Mouse (Mus musculus) midbrain, postnatal 0 days (tissue): ENCODE measurements around the gene Olfr57. TPM values are rescaled to one million over a fixed set of nuclear protein-coding genes. Genes with fewer than 3 reads are reported as not detected.
"Not testable (repeated sequence)": the region's sequence is repeated elsewhere in the genome, so short reads cannot be mapped to it uniquely, and the experiment has no call there.

ENCODE experiments used
- ATAC-seq: fragments of 200-750 bp; cut with Nextera tagmentation; 2 replicates; pipeline ENCODE4 v1.8.0; 2017; ENCODE audit warnings: moderate number of reproducible peaks, mild to moderate bottlenecking, moderate TSS enrichment, moderate library complexity; ENCODE audit not compliant: low FRiP score
- DNase-seq: peaks from one replicate; pipeline ENCODE4 v3.0.0-alpha.2; 2015; ENCODE audit warnings: low spot score
- H3K27ac ChIP-seq: fragments of 300-500 bp; sonication (generic); 2 replicates; pipeline ENCODE4 v1.5.1; 2014; ENCODE audit warnings: low read depth, mild to moderate bottlenecking, low read length, mixed read lengths
- H3K27me3 ChIP-seq: fragments of 300-500 bp; sonication (generic); 2 replicates; pipeline ENCODE4 v1.6.1; 2014; ENCODE audit warnings: low read length, control low read depth, mixed read lengths; ENCODE audit not compliant: insufficient read depth
- H3K36me3 ChIP-seq: fragments of 300-500 bp; sonication (generic); 2 replicates; pipeline ENCODE4 v1.6.1; 2014; ENCODE audit warnings: low read length, control low read depth, mixed read lengths; ENCODE audit not compliant: insufficient read depth
- H3K4me1 ChIP-seq: fragments of 300-500 bp; sonication (generic); 2 replicates; pipeline ENCODE4 v1.6.1; 2014; ENCODE audit warnings: mild to moderate bottlenecking, control low read depth, antibody characterized with exemption, low read length, mixed read lengths; ENCODE audit not compliant: insufficient read depth
- H3K4me2 ChIP-seq: fragments of 300-500 bp; sonication (generic); 2 replicates; pipeline ENCODE4 v1.6.1; 2014; ENCODE audit warnings: low read depth, mild to moderate bottlenecking, low read length, mixed read lengths; ENCODE audit not compliant: poor library complexity, severe bottlenecking
- H3K4me3 ChIP-seq: fragments of 300-500 bp; sonication (generic); 2 replicates; pipeline ENCODE4 v1.5.1; 2014; ENCODE audit warnings: low read depth, mild to moderate bottlenecking, low read length, moderate library complexity
- H3K9ac ChIP-seq: fragments of 300-500 bp; sonication (generic); replicated peaks from 2 replicates; pipeline ENCODE4 v1.6.1; 2014; ENCODE audit warnings: mild to moderate bottlenecking, low read length, moderate library complexity, mixed read lengths; ENCODE audit not compliant: poor library complexity, severe bottlenecking
- H3K9me3 ChIP-seq: fragments of 300-500 bp; sonication (generic); 2 replicates; pipeline ENCODE4 v1.6.1; 2016; ENCODE audit warnings: low read length, control low read depth
- CTCF ChIP-seq: IDR thresholded peaks from 2 replicates; pipeline ENCODE4 v1.5.1; 2016; ENCODE audit warnings: antibody characterized with exemption, mild to moderate bottlenecking
- WGBS: fragments of 180-500 bp; shearing (Covaris S2); extraction: QIAGEN DNeasy Blood & Tissue Kit; methylation state at CpG from one replicate; pipeline ENCODE4 v1.1.7; 2014; 5-methylcytosine and 5-hydroxymethylcytosine counted together
- polyA plus RNA-seq: library from polyadenylated mRNA; unstranded; fragments of >200 nt; fragmentation: Nextera tagmentation; extraction: Ambion mirVana; gene quantifications from 2 replicates; pipeline ENCODE4 v1.2.1, GENCODE M21; 2015
- total RNA-seq: library from RNA; depleted of rRNA; stranded (reverse); fragments of >200 nt; gene quantifications from 2 replicates; pipeline ENCODE4 v1.2.3, GENCODE M21; 2014; rRNA removed

Gene Olfr57
- total RNA-seq (not detected in 2 replicates), polyA plus RNA-seq (0.33 and 0.72 TPM in 2 replicates)

DNA sequence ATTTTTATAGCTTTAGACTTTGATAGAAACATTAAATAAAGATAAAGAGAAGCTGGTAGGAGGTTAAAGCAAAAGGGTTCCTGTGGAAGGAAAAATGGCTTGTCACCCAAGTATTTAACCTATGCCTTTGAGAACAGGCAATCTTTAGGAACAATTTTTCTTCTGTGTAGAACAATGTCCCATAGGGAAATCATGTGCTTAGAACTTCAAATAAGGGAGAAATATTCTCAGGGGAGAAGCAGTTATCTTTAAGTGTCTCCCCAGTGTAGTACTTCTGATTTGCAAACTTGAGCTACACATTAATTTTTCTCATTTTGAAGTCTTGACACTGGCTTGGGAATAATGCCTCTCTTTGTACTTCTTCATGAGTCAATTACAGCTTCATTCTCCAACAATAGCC lies at the start of gene Olfr57:
TSS of gene Olfr57 (plus strand) at position 301 of the 400 bp plus-strand sequence.
- DNase-seq (no peak), ATAC-seq (no peak)
- no peak for TF ChIP-seq CTCF
- H3K4me1 ChIP-seq, result no peaks in the 10 kb centered on the region
- no peak within 1 kb of the TSS for H3K27ac ChIP-seq
- H3K36me3 ChIP-seq, result no peaks in the 10 kb centered on the region
- no peak within 1 kb of the TSS for H3K9ac ChIP-seq
- no peak within 1 kb of the TSS for H3K4me3 ChIP-seq
- no peaks in the 10 kb centered on the region for H3K27me3 ChIP-seq
- H3K9me3 ChIP-seq, result no peaks in the 10 kb centered on the region
- H3K4me2 ChIP-seq, result no peak within 1 kb of the TSS

DNA sequence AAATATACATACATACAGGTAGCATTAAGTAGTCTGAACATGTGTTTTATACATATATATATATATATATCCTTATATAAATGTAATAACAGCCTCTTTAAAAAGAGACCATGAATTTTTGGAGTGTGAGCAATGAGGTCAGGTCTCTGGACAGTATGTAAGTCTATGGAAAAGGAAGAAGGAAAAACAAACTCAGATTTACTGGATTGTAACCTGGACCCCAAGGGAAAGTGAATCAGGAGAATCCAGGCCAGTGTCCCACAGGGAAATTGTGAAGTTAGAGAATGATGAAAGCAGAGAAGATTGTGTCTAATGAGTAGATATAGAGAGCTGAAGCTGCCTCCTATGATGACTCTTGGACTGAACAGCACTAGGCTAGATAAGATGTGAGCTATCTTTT lies 47.8 kb upstream of the Olfr57 start, which contains the start of gene Olfr1352:
TSS of gene Olfr1352 (plus strand) at position 301 of the 400 bp plus-strand sequence.
- Histone ChIP-seq H3K4me1 (no peaks in the 10 kb centered on the region), H3K9ac (no peak within 1 kb of the TSS), H3K9me3 (no peaks in the 10 kb centered on the region), H3K27me3 (no peaks in the 10 kb centered on the region), H3K4me2 (no peak within 1 kb of the TSS), H3K27ac (no peak within 1 kb of the TSS), H3K36me3 (no peaks in the 10 kb centered on the region), H3K4me3 (no peak within 1 kb of the TSS)
- TF ChIP-seq CTCF, result no peak
- DNase-seq (no peak), ATAC-seq (no peak)

DNA sequence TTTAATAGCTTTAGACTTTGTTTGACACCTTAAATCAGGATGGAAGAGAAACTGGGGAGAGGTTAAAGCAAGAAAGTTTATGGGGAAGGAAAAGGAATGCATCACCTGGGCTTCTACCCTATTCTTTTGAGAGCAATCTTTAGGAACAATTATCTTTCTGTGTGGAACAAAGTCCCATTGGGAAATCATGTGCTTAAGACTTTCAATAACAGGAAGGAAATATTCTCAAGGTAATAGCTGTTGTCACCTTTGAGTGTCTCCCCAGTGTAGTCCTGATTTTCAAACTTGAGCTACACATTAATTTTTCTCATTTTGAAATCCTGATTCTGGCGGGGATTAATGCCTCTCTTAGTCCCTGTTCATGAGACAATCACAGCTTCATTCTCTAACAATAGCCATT lies 16.4 kb upstream of the Olfr57 start, which contains the start of gene Olfr1351:
TSS of gene Olfr1351 (plus strand) at position 301 of the 400 bp plus-strand sequence.
- H3K36me3 ChIP-seq, result no peaks in the 10 kb centered on the region
- no peaks in the 10 kb centered on the region for H3K27me3 ChIP-seq
- no peak for TF ChIP-seq CTCF
- ATAC-seq (no peak), DNase-seq (no peak)
- no peak within 1 kb of the TSS for H3K4me2 ChIP-seq
- H3K9ac ChIP-seq, result no peak within 1 kb of the TSS
- 70% methylated on average over 1 of the region's 1 CpGs for WGBS
- no peaks in the 10 kb centered on the region for H3K9me3 ChIP-seq
- H3K4me3 ChIP-seq, result no peak within 1 kb of the TSS
- no peak within 1 kb of the TSS for H3K27ac ChIP-seq
- H3K4me1 ChIP-seq, result no peaks in the 10 kb centered on the region

DNA sequence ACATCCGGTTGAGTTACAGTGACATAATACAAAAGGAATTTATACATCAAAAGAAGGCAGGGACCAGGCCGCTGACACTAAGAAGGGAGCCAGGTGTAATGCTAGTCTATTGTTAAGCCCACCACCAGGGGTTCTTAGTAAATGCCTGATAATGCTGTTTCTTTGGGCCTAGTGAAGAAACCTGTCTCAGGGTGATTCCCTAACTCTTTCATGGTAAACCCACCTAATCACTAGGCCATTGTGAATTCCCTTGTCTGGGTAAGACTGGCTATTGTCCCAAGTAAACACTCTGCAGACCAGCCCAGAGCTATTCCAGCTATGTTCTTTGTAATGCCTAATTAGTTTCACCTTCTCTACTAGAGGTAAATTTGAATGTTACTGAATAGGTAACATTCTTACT lies 13.9 kb downstream of the Olfr57 start:
- H3K4me3 ChIP-seq, H3K4me1 ChIP-seq, H3K9me3 ChIP-seq, H3K4me2 ChIP-seq, H3K36me3 ChIP-seq, H3K9ac ChIP-seq, H3K27ac ChIP-seq, DNase-seq, H3K27me3 ChIP-seq, ATAC-seq: not testable (repeated sequence)
- WGBS, result 81% methylated on average over 2 of the region's 2 CpGs

DNA sequence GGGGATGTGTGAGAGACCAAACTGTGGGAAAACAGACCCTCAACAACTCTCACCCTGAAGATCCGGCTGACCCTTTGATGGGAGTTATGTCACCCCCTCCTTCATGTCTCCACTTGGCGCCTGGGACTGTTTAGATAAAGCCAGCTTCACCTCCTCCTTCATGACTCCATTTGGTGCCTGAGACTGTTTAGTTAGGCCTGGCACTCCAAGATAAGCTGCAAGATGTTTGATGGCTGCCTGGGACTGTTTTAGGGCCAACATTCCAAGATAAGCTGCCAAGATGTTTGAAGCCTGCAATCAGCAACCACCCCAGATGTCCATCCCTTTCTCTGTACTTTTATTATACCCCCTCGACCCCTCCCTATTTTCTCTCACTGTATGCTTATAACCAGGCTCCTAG lies 28.8 kb downstream of the Olfr57 start:
- H3K4me3 ChIP-seq, H3K4me1 ChIP-seq, H3K4me2 ChIP-seq, H3K9ac ChIP-seq, ATAC-seq, DNase-seq, H3K36me3 ChIP-seq, H3K27me3 ChIP-seq, H3K9me3 ChIP-seq, H3K27ac ChIP-seq: not testable (repeated sequence)
- WGBS, result 92% methylated on average over 3 of the region's 3 CpGs

Other genes with a start within 250 kb of the Olfr57 start
- gene Slc1a6, start 248.2 kb upstream of the Olfr57 start, total RNA-seq, result 45.9 and 66.1 TPM in 2 replicates
- 30.7 and 33.4 TPM in 2 replicates for gene Slc1a6, start 248.2 kb upstream of the Olfr57 start, polyA plus RNA-seq
- not detected in 2 replicates for gene Olfr1356, start 176.6 kb upstream of the Olfr57 start, total RNA-seq
- gene Olfr1356, start 176.6 kb upstream of the Olfr57 start, polyA plus RNA-seq, result 0.05 TPM in 1 of 2 replicates, not detected in the other
- not detected in 2 replicates for gene Olfr1355, start 153.2 kb upstream of the Olfr57 start, total RNA-seq
- not detected in 2 replicates for gene Olfr1355, start 153.2 kb upstream of the Olfr57 start, polyA plus RNA-seq
- gene Olfr1354, start 115.6 kb upstream of the Olfr57 start, total RNA-seq, result not detected in 2 replicates
- not detected in 2 replicates for gene Olfr1354, start 115.6 kb upstream of the Olfr57 start, polyA plus RNA-seq
- not detected in 2 replicates for gene Olfr8, start 78.1 kb upstream of the Olfr57 start, total RNA-seq
- gene Olfr8, start 78.1 kb upstream of the Olfr57 start, polyA plus RNA-seq, result not detected in 2 replicates
- gene Olfr1353, start 65.4 kb upstream of the Olfr57 start, total RNA-seq, result not detected in 2 replicates
- gene Olfr1353, start 65.4 kb upstream of the Olfr57 start, polyA plus RNA-seq, result not detected in 2 replicates
- gene Olfr1352, start 47.7 kb upstream of the Olfr57 start, total RNA-seq, result not detected in 2 replicates
- 0.10 TPM in 1 of 2 replicates, not detected in the other for gene Olfr1352, start 47.7 kb upstream of the Olfr57 start, polyA plus RNA-seq
- gene Olfr1351, start 16.3 kb upstream of the Olfr57 start, total RNA-seq, result not detected in 2 replicates
- not detected in 2 replicates for gene Olfr1351, start 16.3 kb upstream of the Olfr57 start, polyA plus RNA-seq
- 22.9 and 35.1 TPM in 2 replicates for gene 2610008E11Rik, start 68.9 kb downstream of the Olfr57 start, total RNA-seq
- 24.4 and 26.1 TPM in 2 replicates for gene 2610008E11Rik, start 68.9 kb downstream of the Olfr57 start, polyA plus RNA-seq
- not detected in 2 replicates for gene Vmn2r80, start 120.0 kb downstream of the Olfr57 start, total RNA-seq
- not detected in 2 replicates for gene Vmn2r80, start 120.0 kb downstream of the Olfr57 start, polyA plus RNA-seq
- not detected in 2 replicates for gene Vmn2r81, start 219.0 kb downstream of the Olfr57 start, total RNA-seq
- gene Vmn2r81, start 219.0 kb downstream of the Olfr57 start, polyA plus RNA-seq, result not detected in 2 replicates